ENCODE assay signal across 16 mouse cellular contexts in genomic region chr3:105865122-105865521, GRCm38 (mm10). TPM values are rescaled to one million over a fixed set of nuclear protein-coding genes. Genes with fewer than 3 reads are reported as not detected.
DNase-seq lines count a peak whose midpoint lies in the region; ATAC-seq lines count a peak whose summit lies in the region.
"Had no signal": no experiment of that assay in that cellular context is flagged by ENCODE, and none has a peak within 500 bp of the region (broad histone marks: within the 10 kb centered on the region; RNA-seq: fewer than 3 reads in every experiment).

No protein-coding gene starts in this region.

- H3K4me1 ChIP-seq in hindbrain, embryonic 16.5 days (ENCODE audit: control insufficient read depth, insufficient read depth, low read depth, low read length): no peaks in the 10 kb centered on the region
- H3K4me1 ChIP-seq in hindbrain, embryonic 11.5 days (replicated peaks; ENCODE audit: control insufficient read depth, insufficient read depth, low read length): no peaks in the 10 kb centered on the region
- H3K4me1 ChIP-seq in neural tube, embryonic 15.5 days: 0 out of 2 replicates have a peak, but pooled peaks cover 2% of the 10 kb centered on the region

- DNase-seq in hindbrain, embryonic 11.5 days (ENCODE audit: low spot score): no peak
- DNase-seq in right cerebral cortex, adult 2 months (ENCODE audit: low spot score in 2 of 2): peak; percentile 41 to 52
- no peak for DNase-seq in right cerebral cortex, postnatal 4 days
- peak; percentile 16 for DNase-seq in left cerebral cortex, postnatal 4 days
- peak; percentile 45 for DNase-seq in telencephalon, adult 2 months (ENCODE audit: low read depth, low spot score)
- no peak for DNase-seq in retina, embryonic 14.5 days (ENCODE audit: low spot score)
- DNase-seq: kidney, adult 18-20 months; lung, postnatal 36 days had no signal

- H3K36me3 ChIP-seq in hindbrain, embryonic 16.5 days (ENCODE audit: control insufficient read depth, insufficient read depth, low read length): no peaks in the 10 kb centered on the region
- no peaks in the 10 kb centered on the region for H3K36me3 ChIP-seq in hindbrain, embryonic 11.5 days (ENCODE audit: control insufficient read depth, insufficient read depth, low read length)
- no peaks in the 10 kb centered on the region for H3K36me3 ChIP-seq in neural tube, embryonic 15.5 days
- H3K36me3 ChIP-seq: limb, embryonic 15.5 days had no signal

- no peak overlapping the region for H3K27ac ChIP-seq in hindbrain, embryonic 16.5 days (ENCODE audit: low read depth, low read length)
- H3K27ac ChIP-seq in hindbrain, embryonic 11.5 days (ENCODE audit: low read depth, low read length): no peak overlapping the region
- H3K27ac ChIP-seq in neural tube, embryonic 15.5 days (replicated peaks): no peak overlapping the region
- H3K27ac ChIP-seq: limb, embryonic 15.5 days had no signal

- intact Hi-C loops in left cerebral cortex, postnatal 4 days (cut with DNase I): no loop called here

- ATAC-seq in hindbrain, embryonic 16.5 days: peak; percentile 52; the same call in 1 of the 2 replicates
- ATAC-seq in hindbrain, embryonic 11.5 days (ENCODE audit: low FRiP score): no peak
- no peak for ATAC-seq in neural tube, embryonic 15.5 days (ENCODE audit: low FRiP score)
- ATAC-seq: Patski had no signal

- no peak overlapping the region for H3K9ac ChIP-seq in hindbrain, embryonic 16.5 days (ENCODE audit: low read depth, low read length)
- no peak overlapping the region for H3K9ac ChIP-seq in hindbrain, embryonic 11.5 days (ENCODE audit: low read depth, low read length)
- no peak overlapping the region for H3K9ac ChIP-seq in neural tube, embryonic 15.5 days (replicated peaks)
- H3K9ac ChIP-seq: limb, embryonic 15.5 days had no signal

- no peaks in the 10 kb centered on the region for H3K9me3 ChIP-seq in hindbrain, embryonic 16.5 days (ENCODE audit: control insufficient read depth, low read length)
- H3K9me3 ChIP-seq in hindbrain, embryonic 11.5 days (ENCODE audit: control insufficient read depth, low read length): no peaks in the 10 kb centered on the region
- H3K9me3 ChIP-seq in neural tube, embryonic 15.5 days (replicated peaks): no peaks in the 10 kb centered on the region
- H3K9me3 ChIP-seq: limb, embryonic 15.5 days had no signal

- no peaks in the 10 kb centered on the region for H3K27me3 ChIP-seq in hindbrain, embryonic 16.5 days (replicated peaks; ENCODE audit: control insufficient read depth, insufficient read depth, low read length)
- H3K27me3 ChIP-seq in hindbrain, embryonic 11.5 days (ENCODE audit: control insufficient read depth, insufficient read depth, low read length): no peaks in the 10 kb centered on the region
- no peaks in the 10 kb centered on the region for H3K27me3 ChIP-seq in neural tube, embryonic 15.5 days (replicated peaks)
- H3K27me3 ChIP-seq: limb, embryonic 15.5 days had no signal

- no peak overlapping the region for H3K4me3 ChIP-seq in hindbrain, embryonic 16.5 days (ENCODE audit: low read length)
- H3K4me3 ChIP-seq in hindbrain, embryonic 11.5 days (ENCODE audit: low read depth, low read length): no peak overlapping the region
- H3K4me3 ChIP-seq in neural tube, embryonic 15.5 days (replicated peaks): no peak overlapping the region
- H3K4me3 ChIP-seq: limb, embryonic 15.5 days had no signal

- WGBS in hindbrain, embryonic 16.5 days: 66% methylated on average over 9 of the region's 9 CpGs
- 86% methylated on average over 9 of the region's 9 CpGs for WGBS in hindbrain, embryonic 11.5 days
- 79% methylated on average over 9 of the region's 9 CpGs for WGBS in neural tube, embryonic 15.5 days

- no peak overlapping the region for H3K4me2 ChIP-seq in hindbrain, embryonic 16.5 days (ENCODE audit: low read length)
- H3K4me2 ChIP-seq in hindbrain, embryonic 11.5 days (replicated peaks; ENCODE audit: low read depth, low read length): no peak overlapping the region
- no peak overlapping the region for H3K4me2 ChIP-seq in neural tube, embryonic 15.5 days
- H3K4me2 ChIP-seq: limb, embryonic 15.5 days had no signal

RNA-seq across cellular contexts. Expression of gene Adora3, which starts 5.5 kb away (rescaled TPM):
- polyA plus RNA-seq in hindbrain, embryonic 16.5 days (2015; fragmentation: Nextera tagmentation; extraction: Ambion mirVana): 0.12 and 0.26 TPM in 2 replicates
- 0.10 and 0.23 TPM in 2 replicates for polyA plus RNA-seq in hindbrain, embryonic 11.5 days (2014; fragmentation: Nextera tagmentation; extraction: Ambion mirVana)
- total RNA-seq in left cerebral cortex, postnatal 4 days (2021): under 1 TPM; 0.28 to 0.36 TPM
- 0.27 and 0.42 TPM in 2 replicates for polyA plus RNA-seq in neural tube, embryonic 15.5 days (2015; fragmentation: Nextera tagmentation; extraction: Ambion mirVana)
- polyA plus RNA-seq: embryonic facial prominence, embryonic 11.5 days; forebrain, embryonic 11.5 days; Patski had no signal

RNA-seq across cellular contexts. Expression of gene Tmigd3, which starts 5.6 kb away (rescaled TPM):
- polyA plus RNA-seq in hindbrain, embryonic 16.5 days (2015; fragmentation: Nextera tagmentation; extraction: Ambion mirVana): not detected in 2 replicates
- not detected in 2 replicates for polyA plus RNA-seq in hindbrain, embryonic 11.5 days (2014; fragmentation: Nextera tagmentation; extraction: Ambion mirVana)
- not detected for total RNA-seq in left cerebral cortex, postnatal 4 days (2021)
- not detected in 2 replicates for polyA plus RNA-seq in neural tube, embryonic 15.5 days (2015; fragmentation: Nextera tagmentation; extraction: Ambion mirVana)
- total RNA-seq: adrenal gland, adult 18-20 months; gastrocnemius, postnatal 4 days had no signal
- polyA plus RNA-seq: embryonic facial prominence, embryonic 11.5 days; Patski had no signal

Comparison
In these comparisons a context has a peak if more than half of its experiments do, and no peak if none do; other contexts are left out.
1. DNase-seq: peak in right cerebral cortex, adult 2 months (2 of 2), left cerebral cortex, postnatal 4 days (single experiment) and telencephalon, adult 2 months (single experiment); none in hindbrain, embryonic 11.5 days (single experiment), right cerebral cortex, postnatal 4 days (single experiment) and retina, embryonic 14.5 days (single experiment).